Mouse (Mus musculus): ENCODE measurements around the gene Lhfpl4.

DNA sequence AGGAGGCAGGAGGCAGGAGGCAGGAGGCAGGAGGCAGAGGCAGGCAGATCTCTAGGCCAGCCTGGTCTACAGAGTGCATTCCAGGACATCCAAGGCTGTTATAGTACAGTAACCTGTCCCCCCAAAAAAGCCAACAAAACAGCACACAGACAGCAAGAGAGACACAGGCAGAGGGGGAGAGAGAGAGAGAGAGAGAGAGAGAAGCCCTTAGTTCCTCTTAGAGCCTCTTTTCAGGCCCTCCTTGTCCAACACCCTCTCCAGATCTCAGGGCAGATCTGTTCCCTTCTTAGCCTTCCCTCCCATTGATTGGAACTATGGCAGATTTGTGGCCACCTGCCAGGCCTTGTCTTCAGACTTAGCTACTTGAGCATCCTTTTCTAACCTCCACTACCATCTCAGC, 31.7 kb downstream of the Lhfpl4 start:
- TF ChIP-seq CTCF (IDR thresholded peaks at IDR 0.05; ENCODE audit: borderline replicate concordance, insufficient read depth, low read length) (no peak), POLR2A (IDR thresholded peaks at IDR 0.05; ENCODE audit: low read depth, low read length) (no peak)
